Mouse (Mus musculus) retina, postnatal 1 day (tissue): ENCODE results near the gene Sdc4.

Source experiments
- DNase-seq: peaks from one replicate; pipeline ENCODE4 v3.0.0-alpha.2; 2012

The Sdc4 gene

GRCm38 (mm10) chr2:164429881-164430615 lies 13.6 kb downstream of the Sdc4 start:
- DNase-seq = no peak

- DNase-seq = no peak
Observed at GRCm38 (mm10) chr2:164428451-164428850, 15.2 kb downstream of the Sdc4 start.

- DNase-seq = peak; percentile 57
Observed at GRCm38 (mm10) chr2:164426952-164427351, 16.7 kb downstream of the Sdc4 start.

- peak; percentile 66 for DNase-seq
Observed at GRCm38 (mm10) chr2:164426121-164426520, 17.6 kb downstream of the Sdc4 start.

GRCm38 (mm10) chr2:164425401-164425800 lies 18.3 kb downstream of the Sdc4 start:
- DNase-seq = no peak

- no peak for DNase-seq
Observed at GRCm38 (mm10) chr2:164424406-164424805, 19.3 kb downstream of the Sdc4 start.

- no peak for DNase-seq
Observed at GRCm38 (mm10) chr2:164423464-164423863, 20.2 kb downstream of the Sdc4 start.

GRCm38 (mm10) chr2:164422675-164423393 lies 20.9 kb downstream of the Sdc4 start:
- DNase-seq = no peak

GRCm38 (mm10) chr2:164421979-164422378 lies 21.7 kb downstream of the Sdc4 start:
- DNase-seq = no peak

- DNase-seq = no peak
Observed at GRCm38 (mm10) chr2:164421306-164421705, 22.4 kb downstream of the Sdc4 start.

- no peak for DNase-seq
Observed at GRCm38 (mm10) chr2:164419489-164419888, 24.2 kb downstream of the Sdc4 start.

- no peak for DNase-seq
Observed at GRCm38 (mm10) chr2:164418308-164418875, 25.3 kb downstream of the Sdc4 start.

- DNase-seq = peak; percentile 68
Observed at GRCm38 (mm10) chr2:164417198-164417597, 26.5 kb downstream of the Sdc4 start.

GRCm38 (mm10) chr2:164414581-164414980 lies 29.1 kb downstream of the Sdc4 start:
- DNase-seq = no peak

- no peak for DNase-seq
Observed at GRCm38 (mm10) chr2:164414167-164414566, 29.5 kb downstream of the Sdc4 start.

- DNase-seq = peak; percentile 78
Observed at GRCm38 (mm10) chr2:164407708-164408107, 36.0 kb downstream of the Sdc4 start.

- no peak for DNase-seq
Observed at GRCm38 (mm10) chr2:164405519-164405918, 38.2 kb downstream of the Sdc4 start.

- DNase-seq = no peak
Observed at GRCm38 (mm10) chr2:164405060-164405459, 38.6 kb downstream of the Sdc4 start, which contains the start of gene Matn4. TSS of gene Matn4 (minus strand) at chr2:164405160.

GRCm38 (mm10) chr2:164404082-164404990 lies 39.4 kb downstream of the Sdc4 start:
- peak; percentile 33 for DNase-seq

GRCm38 (mm10) chr2:164403396-164404081 lies 40.1 kb downstream of the Sdc4 start:
- DNase-seq = no peak

- DNase-seq = peak; percentile 85
Observed at GRCm38 (mm10) chr2:164402906-164403305, 40.8 kb downstream of the Sdc4 start, which contains the start of gene Rbpjl. TSS of gene Rbpjl (plus strand) at chr2:164403141.

GRCm38 (mm10) chr2:164396911-164397310 lies 46.8 kb downstream of the Sdc4 start:
- no peak for DNase-seq
